Mouse (Mus musculus): ENCODE data around the gene Mybbp1a. TPM values are rescaled to one million over a fixed set of nuclear protein-coding genes. Genes with fewer than 3 reads are reported as not detected.

The Mybbp1a gene
- total and polyA plus RNA-seq, 3 experiments, result 344 to 3,394 (median 602) TPM

DNA sequence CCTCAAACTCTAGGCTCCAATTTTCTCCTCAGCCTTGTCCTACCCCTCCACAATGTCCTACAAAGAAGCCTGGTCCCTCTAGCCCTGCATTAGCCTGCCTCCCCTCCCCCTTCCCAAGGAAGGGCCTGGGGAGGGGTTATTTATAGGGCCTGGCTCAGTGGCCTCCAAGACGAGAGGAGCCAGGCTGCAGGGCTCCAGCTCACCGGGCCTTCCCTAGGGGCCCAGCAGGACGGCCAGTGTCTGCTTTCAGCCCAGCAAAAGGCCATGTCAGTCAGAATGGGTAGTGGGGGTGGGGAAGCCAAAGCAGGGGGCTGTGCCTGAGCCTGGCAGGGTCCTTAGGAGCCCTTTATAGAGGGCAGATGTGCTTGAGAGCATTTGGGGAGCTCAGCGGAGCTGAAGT lies 23.8 kb upstream of the Mybbp1a start:
- DNase-seq (ENCODE audit: low read depth, low spot score), result no peak
- no peak overlapping the region for H3K4me3 ChIP-seq (ENCODE audit: control insufficient read depth in 1 of 2, insufficient read depth in 1 of 2, low read depth in 2 of 2, low read length in 2 of 2)
- TF ChIP-seq POLR2AphosphoS2 (IDR thresholded peaks at IDR 0.05; ENCODE audit: low read length), result no peak
- TF ChIP-seq TCF12 (IDR thresholded peaks at IDR 0.05; ENCODE audit: low read depth, low read length), result no peak
- no peak for TF ChIP-seq ZC3H11A (IDR thresholded peaks at IDR 0.05; ENCODE audit: low read depth, low read length)
- TF ChIP-seq RAD21 (IDR thresholded peaks at IDR 0.05; ENCODE audit: low read depth, low read length), result no peak
- no peak for TF ChIP-seq HCFC1 (IDR thresholded peaks at IDR 0.05; ENCODE audit: low read depth, low read length)
- TF ChIP-seq GABPA (IDR thresholded peaks at IDR 0.05; ENCODE audit: low read depth, low read length), result no peak
- no peak for TF ChIP-seq ELF1 (IDR thresholded peaks at IDR 0.05; ENCODE audit: low read depth, low read length)
- TF ChIP-seq CHD2 (IDR thresholded peaks at IDR 0.05; ENCODE audit: low read length), result no peak
- TF ChIP-seq E2F4 (IDR thresholded peaks at IDR 0.05; ENCODE audit: borderline replicate concordance, low read depth, low read length), result no peak
- TF ChIP-seq MEF2A (IDR thresholded peaks at IDR 0.05; ENCODE audit: extremely low read depth, insufficient replicate concordance, low read depth, low read length, poor library complexity, severe bottlenecking), result no peak
- TF ChIP-seq MAFK (IDR thresholded peaks at IDR 0.05; ENCODE audit: borderline replicate concordance, low read depth, low read length), result no peak
- no peak for TF ChIP-seq POLR2A (IDR thresholded peaks at IDR 0.05; ENCODE audit: control insufficient read depth in 1 of 2, insufficient read depth in 1 of 2, low read depth in 1 of 2, low read length in 2 of 2, poor library complexity in 1 of 2)
- no peak for TF ChIP-seq CTCF (IDR thresholded peaks at IDR 0.05 in 2 of 3, conservative IDR thresholded peaks at IDR 0.05 in 1 of 3; ENCODE audit: control insufficient read depth in 1 of 3, insufficient read depth in 1 of 3, low read depth in 2 of 3, low read length in 3 of 3, poor library complexity in 1 of 3, severe bottlenecking in 1 of 3)
- no peak for TF ChIP-seq RCOR1 (IDR thresholded peaks at IDR 0.05; ENCODE audit: low read depth, low read length)
- no peak for TF ChIP-seq USF1 (IDR thresholded peaks at IDR 0.05; ENCODE audit: low read depth, low read length)
- TF ChIP-seq ZNF384 (IDR thresholded peaks at IDR 0.05; ENCODE audit: low read depth, low read length), result no peak
- H3K27me3 ChIP-seq (ENCODE audit: control insufficient read depth in 1 of 2, insufficient read depth in 2 of 2, low read length in 2 of 2), result no peaks in the 10 kb centered on the region
- no peak overlapping the region for H3K9ac ChIP-seq (ENCODE audit: control insufficient read depth, low read depth, low read length, poor library complexity, severe bottlenecking)
- H3K27ac ChIP-seq (ENCODE audit: control insufficient read depth, low read depth, low read length), result no peak overlapping the region
- H3K4me1 ChIP-seq (ENCODE audit: control insufficient read depth in 1 of 2, insufficient read depth in 2 of 2, low read length in 2 of 2), result peaks cover 12 to 34% of the 10 kb centered on the region in 2 experiments
- H3K36me3 ChIP-seq (ENCODE audit: control insufficient read depth in 1 of 2, insufficient read depth in 2 of 2, low read length in 2 of 2), result peaks cover 0 to 18% of the 10 kb centered on the region in 2 experiments; a peak in 2 of 4 replicates
- H3K9me3 ChIP-seq (replicated peaks; ENCODE audit: insufficient read depth, low read length), result no peaks in the 10 kb centered on the region
- H3K79me2 ChIP-seq (ENCODE audit: control insufficient read depth, insufficient read depth, low read length, poor library complexity), result no peaks in the 10 kb centered on the region

DNA sequence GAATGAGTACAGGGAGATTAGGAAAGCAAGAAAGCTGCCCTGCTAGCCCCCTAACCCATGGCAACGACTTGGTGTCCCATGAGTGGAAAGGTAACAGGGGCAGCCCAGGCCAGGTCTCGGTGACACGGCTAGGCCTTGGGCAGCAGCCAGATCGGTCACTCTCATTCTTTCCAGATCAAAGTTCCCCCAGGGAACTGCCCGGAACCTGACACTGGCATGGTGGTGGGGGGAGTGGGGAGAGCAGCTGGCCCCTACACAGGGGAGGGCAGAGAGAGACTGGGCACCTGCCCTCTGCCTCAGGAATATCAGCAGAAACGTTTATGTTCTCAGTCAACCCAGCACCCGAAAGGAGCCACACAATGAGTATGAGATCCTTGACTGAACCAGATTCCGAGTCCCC lies 22.9 kb upstream of the Mybbp1a start:
- Histone ChIP-seq H3K27me3 (ENCODE audit: control insufficient read depth in 1 of 2, insufficient read depth in 2 of 2, low read length in 2 of 2) (no peaks in the 10 kb centered on the region), H3K79me2 (ENCODE audit: control insufficient read depth, insufficient read depth, low read length, poor library complexity) (no peaks in the 10 kb centered on the region), H3K4me3 (ENCODE audit: control insufficient read depth in 1 of 2, insufficient read depth in 1 of 2, low read depth in 2 of 2, low read length in 2 of 2) (no peak overlapping the region), H3K9me3 (replicated peaks; ENCODE audit: insufficient read depth, low read length) (no peaks in the 10 kb centered on the region), H3K36me3 (ENCODE audit: control insufficient read depth in 1 of 2, insufficient read depth in 2 of 2, low read length in 2 of 2) (peaks cover 0 to 18% of the 10 kb centered on the region in 2 experiments; a peak in 2 of 4 replicates), H3K4me1 (ENCODE audit: control insufficient read depth in 1 of 2, insufficient read depth in 2 of 2, low read length in 2 of 2) (peaks cover 12 to 35% of the 10 kb centered on the region in 2 experiments), H3K27ac (ENCODE audit: control insufficient read depth, low read depth, low read length) (no peak overlapping the region), H3K9ac (ENCODE audit: control insufficient read depth, low read depth, low read length, poor library complexity, severe bottlenecking) (no peak overlapping the region)
- no peak for DNase-seq (ENCODE audit: low read depth, low spot score)
- TF ChIP-seq NELFE (IDR thresholded peaks at IDR 0.05; ENCODE audit: low read depth, low read length), result no peak
- TF ChIP-seq POLR2AphosphoS2 (IDR thresholded peaks at IDR 0.05; ENCODE audit: low read length), result no peak
- no peak for TF ChIP-seq MAX (IDR thresholded peaks at IDR 0.05; ENCODE audit: low read length)
- TF ChIP-seq CHD2 (IDR thresholded peaks at IDR 0.05; ENCODE audit: low read length), result no peak
- no peak for TF ChIP-seq ZC3H11A (IDR thresholded peaks at IDR 0.05; ENCODE audit: low read depth, low read length)
- no peak for TF ChIP-seq TCF12 (IDR thresholded peaks at IDR 0.05; ENCODE audit: low read depth, low read length)
- no peak for TF ChIP-seq MAFK (IDR thresholded peaks at IDR 0.05; ENCODE audit: borderline replicate concordance, low read depth, low read length)
- TF ChIP-seq MAZ (IDR thresholded peaks at IDR 0.05; ENCODE audit: low read depth, low read length), result no peak
- TF ChIP-seq E2F4 (IDR thresholded peaks at IDR 0.05; ENCODE audit: borderline replicate concordance, low read depth, low read length), result no peak
- TF ChIP-seq NRF1 (IDR thresholded peaks at IDR 0.05; ENCODE audit: insufficient read depth, low read depth, low read length, poor library complexity, severe bottlenecking), result no peak
- TF ChIP-seq GATA1 (IDR thresholded peaks at IDR 0.05; ENCODE audit: low read depth, low read length), result no peak
- no peak for TF ChIP-seq ZMIZ1 (IDR thresholded peaks at IDR 0.05; ENCODE audit: low read depth, low read length)
- TF ChIP-seq POLR2AphosphoS5 (IDR thresholded peaks at IDR 0.05; ENCODE audit: borderline replicate concordance, low read depth, low read length), result no peak
- no peak for TF ChIP-seq CTCF (IDR thresholded peaks at IDR 0.05 in 2 of 3, conservative IDR thresholded peaks at IDR 0.05 in 1 of 3; ENCODE audit: control insufficient read depth in 1 of 3, insufficient read depth in 1 of 3, low read depth in 2 of 3, low read length in 3 of 3, poor library complexity in 1 of 3, severe bottlenecking in 1 of 3)
- TF ChIP-seq RAD21 (IDR thresholded peaks at IDR 0.05; ENCODE audit: low read depth, low read length), result no peak
- TF ChIP-seq MYB (IDR thresholded peaks at IDR 0.05; ENCODE audit: low read depth, low read length), result no peak
- TF ChIP-seq UBTF (IDR thresholded peaks at IDR 0.05; ENCODE audit: borderline replicate concordance, insufficient read depth, low read depth, low read length), result no peak
- TF ChIP-seq MYC (IDR thresholded peaks at IDR 0.05; ENCODE audit: low read depth, low read length), result no peak
- TF ChIP-seq ZKSCAN1 (IDR thresholded peaks at IDR 0.05; ENCODE audit: low read depth, low read length), result no peak
- TF ChIP-seq CHD1 (IDR thresholded peaks at IDR 0.05; ENCODE audit: low read depth, low read length), result no peak

Measured in MEL (cell line).